Mouse (Mus musculus): ENCODE data around the gene Dicer1. TPM values are rescaled to one million over a fixed set of nuclear protein-coding genes. Genes with fewer than 3 reads are reported as not detected.

The Dicer1 gene
- polyA plus RNA-seq, 1 experiment from 2014 or later = 52.0 TPM

DNA sequence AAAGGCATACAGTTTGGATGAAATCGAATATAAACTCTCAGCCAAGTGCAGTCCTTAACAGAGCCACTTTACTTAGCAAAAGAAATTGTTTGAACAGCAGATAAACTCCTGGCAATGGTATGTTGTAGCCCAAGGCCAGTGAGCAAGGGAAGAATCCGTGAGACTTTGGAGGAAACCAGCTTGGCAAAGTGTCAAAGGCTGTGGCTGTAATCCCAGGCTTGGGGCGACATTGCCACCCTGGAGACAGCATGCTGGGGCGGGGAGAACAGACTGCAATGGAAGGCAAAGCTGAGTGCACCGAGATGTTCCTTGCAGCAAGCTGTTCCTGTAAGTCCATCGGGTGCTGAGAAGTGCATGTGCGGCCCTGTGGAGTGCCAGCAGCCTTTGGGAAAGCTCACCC, 109.4 kb downstream of the Dicer1 start:
- no peak for ATAC-seq
- H3K9ac ChIP-seq = no peak overlapping the region
- no peak overlapping the region for H3K4me2 ChIP-seq
- no peak overlapping the region for H3K27ac ChIP-seq
- H3K36me3 ChIP-seq (ENCODE audit: poor library complexity, severe bottlenecking) = no peaks in the 10 kb centered on the region
- H3K9me3 ChIP-seq (replicated peaks) = 0 out of 2 replicates have a peak, but pooled peaks cover 3% of the 10 kb centered on the region
- WGBS = 72% methylated on average over 7 of the region's 7 CpGs
- H3K4me3 ChIP-seq = no peak overlapping the region
- peaks cover 9% of the 10 kb centered on the region for H3K4me1 ChIP-seq
- peaks cover 32% of the 10 kb centered on the region for H3K27me3 ChIP-seq

DNA sequence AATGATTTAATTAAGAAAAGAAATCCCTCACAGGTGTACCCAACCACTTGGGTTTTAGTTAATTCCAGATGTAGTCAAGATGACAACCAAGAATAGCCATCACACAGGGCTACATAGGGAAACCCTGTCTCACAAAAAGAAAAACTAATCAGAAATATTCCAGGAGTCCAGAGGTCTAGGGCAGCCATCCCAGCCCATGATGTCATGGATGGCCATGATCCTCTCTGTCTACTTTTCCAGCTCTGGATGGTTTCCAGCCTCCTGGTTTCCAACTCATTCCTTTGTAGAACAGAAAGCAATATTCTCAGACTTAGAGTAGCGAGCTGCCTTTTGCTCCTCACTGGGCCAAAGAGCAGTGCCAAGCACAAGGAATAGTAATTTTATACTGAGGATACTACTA, 110.8 kb downstream of the Dicer1 start:
- Histone ChIP-seq H3K27ac (no peak overlapping the region), H3K36me3 (ENCODE audit: poor library complexity, severe bottlenecking) (no peaks in the 10 kb centered on the region), H3K27me3 (peaks cover 39% of the 10 kb centered on the region), H3K4me3 (no peak overlapping the region), H3K9me3 (replicated peaks) (0 out of 2 replicates have a peak, but pooled peaks cover 3% of the 10 kb centered on the region), H3K4me1 (peaks cover 15% of the 10 kb centered on the region), H3K4me2 (no peak overlapping the region), H3K9ac (no peak overlapping the region)
- no peak for ATAC-seq
- WGBS = 97% methylated on average over 1 of the region's 1 CpGs

DNA sequence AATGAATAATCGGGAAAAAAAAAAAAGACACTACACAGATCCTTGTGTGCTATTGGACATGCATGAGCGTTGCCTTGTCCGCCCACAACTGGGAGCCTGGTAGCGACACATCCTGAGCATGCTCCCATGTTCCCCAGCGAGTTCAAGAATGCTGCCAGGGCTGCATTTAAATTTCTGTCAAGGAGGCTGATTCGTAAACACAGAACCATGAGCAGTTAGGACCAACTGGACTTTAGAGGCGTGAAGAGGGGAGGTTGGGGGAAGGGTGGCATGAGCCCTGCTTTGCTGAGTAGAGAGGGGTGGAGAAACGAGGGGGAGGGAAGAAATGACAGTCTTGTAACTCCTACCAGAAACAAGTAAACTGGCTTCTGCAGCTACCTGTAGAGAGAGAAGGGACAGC, 113.6 kb downstream of the Dicer1 start:
- H3K4me2 ChIP-seq = peak overlapping the region; percentile 31
- 49% methylated on average over 8 of the region's 8 CpGs for WGBS
- ATAC-seq = no peak

More for the DNA sequence above, 113.6 kb downstream of the Dicer1 start:
- Histone ChIP-seq H3K36me3 (ENCODE audit: poor library complexity, severe bottlenecking) (no peaks in the 10 kb centered on the region), H3K4me1 (peaks cover 20% of the 10 kb centered on the region), H3K9me3 (replicated peaks) (0 out of 2 replicates have a peak, but pooled peaks cover 3% of the 10 kb centered on the region), H3K4me3 (no peak overlapping the region), H3K27ac (no peak overlapping the region), H3K9ac (no peak overlapping the region), H3K27me3 (peaks cover 48% of the 10 kb centered on the region)

Other genes starting within 250 kb of the Dicer1 start
- gene Clmn, start 113.1 kb upstream of the Dicer1 start, polyA plus RNA-seq (2015; fragmentation: Nextera tagmentation; extraction: Ambion mirVana) = 0.75 and 0.83 TPM in 2 replicates